Mouse (Mus musculus): Measurements from ENCODE around the gene Zfp831. TPM values are rescaled to one million over a fixed set of nuclear protein-coding genes. Genes with fewer than 3 reads are reported as not detected.

The Zfp831 gene
- 19.6 TPM for polyA plus RNA-seq (2017; shearing (Covaris generic))

GRCm38 (mm10) chr2:174643448-174644144 lies at the start of gene Zfp831:
TSS of gene Zfp831 (plus strand) at chr2:174643534.

Other genes starting within 250 kb of the Zfp831 start
- 87.4 TPM for gene Nelfcd, start 227.7 kb upstream of the Zfp831 start, polyA plus RNA-seq (2017; shearing (Covaris generic))
- gene Ctsz, start 204.5 kb upstream of the Zfp831 start, polyA plus RNA-seq (2017; shearing (Covaris generic)), result 147 TPM
- gene Tubb1, start 192.8 kb upstream of the Zfp831 start, polyA plus RNA-seq (2017; shearing (Covaris generic)), result 0.21 TPM
- gene Atp5e, start 179.4 kb upstream of the Zfp831 start, polyA plus RNA-seq (2017; shearing (Covaris generic)), result 455 TPM
- gene Prelid3b, start 170.5 kb upstream of the Zfp831 start, polyA plus RNA-seq (2017; shearing (Covaris generic)), result 94.2 TPM
- gene Edn3, start 117.1 kb downstream of the Zfp831 start, polyA plus RNA-seq (2017; shearing (Covaris generic)), result 0.71 TPM